Mouse (Mus musculus) liver, adult (tissue): ENCODE results near the gene Rhoc.

Source experiments
- GATA4 ChIP-seq: IDR thresholded peaks from 2 replicates; pipeline ENCODE4 v1.6.1; 2014; ENCODE audit warnings: mild to moderate bottlenecking, low read length; ENCODE audit not compliant: insufficient replicate concordance

Rhoc gene

DNA sequence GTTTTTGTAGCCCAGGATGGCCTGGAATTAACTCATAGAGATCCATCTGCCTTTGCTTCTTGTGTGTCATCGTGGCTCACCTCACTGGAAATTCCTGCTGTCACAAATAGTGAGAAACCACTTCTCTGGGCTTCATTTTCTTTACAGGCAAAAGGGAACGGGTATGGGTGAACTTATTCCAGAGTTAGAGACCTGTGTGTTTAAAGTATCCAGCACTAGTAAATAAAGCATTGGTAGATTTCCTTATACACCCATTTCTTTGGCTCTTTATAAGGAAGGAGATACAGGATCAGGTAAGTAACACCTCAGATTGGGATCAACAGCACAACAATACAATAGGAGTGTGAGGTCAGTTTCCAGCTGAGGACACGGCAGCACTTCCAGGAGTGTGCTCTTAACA, at the start of gene Rhoc:
Gene Rhoc (plus strand): TSS at position 301 of the 400 bp plus-strand sequence.
- TF ChIP-seq GATA4 = no peak

DNA sequence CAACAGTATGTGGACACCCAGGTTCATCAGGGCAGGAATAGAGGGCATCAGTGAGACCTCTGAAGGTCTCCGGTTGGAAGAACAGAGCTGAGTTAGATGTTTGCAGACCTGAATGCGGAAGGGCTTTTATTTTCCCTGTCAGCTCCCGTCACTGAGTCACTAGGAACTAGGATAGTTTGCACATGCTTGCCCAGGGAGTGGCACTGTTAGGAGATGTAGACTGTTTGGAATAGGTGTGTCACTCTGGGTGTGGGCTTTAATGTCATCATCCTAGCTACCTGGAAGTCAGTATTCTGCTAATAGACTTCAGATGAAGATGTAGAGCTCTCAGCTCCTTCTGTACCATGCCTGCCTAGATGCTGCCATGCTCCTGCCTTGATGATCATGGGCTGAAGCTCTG, 46.2 kb upstream of the Rhoc start:
- no peak for TF ChIP-seq GATA4

DNA sequence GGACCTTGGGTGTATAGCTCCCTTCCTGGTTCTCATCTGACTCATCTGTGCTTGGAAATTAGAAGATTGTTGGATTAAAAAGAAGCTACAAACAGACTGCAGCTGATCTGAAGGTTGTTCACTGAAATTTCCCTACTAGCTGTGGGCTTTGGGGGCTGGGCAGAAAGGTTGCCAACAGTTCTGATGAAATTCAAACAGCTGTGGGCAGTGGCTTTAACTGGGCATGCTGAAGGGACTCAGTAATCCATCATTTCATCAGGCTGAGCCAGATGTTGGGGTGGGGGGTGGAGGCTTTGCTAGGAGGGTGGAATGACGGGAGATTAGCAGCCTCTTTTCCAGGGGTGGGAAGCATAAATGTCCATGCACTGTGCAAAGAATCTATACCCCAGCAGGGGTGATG, 45.0 kb upstream of the Rhoc start:
- no peak for TF ChIP-seq GATA4

DNA sequence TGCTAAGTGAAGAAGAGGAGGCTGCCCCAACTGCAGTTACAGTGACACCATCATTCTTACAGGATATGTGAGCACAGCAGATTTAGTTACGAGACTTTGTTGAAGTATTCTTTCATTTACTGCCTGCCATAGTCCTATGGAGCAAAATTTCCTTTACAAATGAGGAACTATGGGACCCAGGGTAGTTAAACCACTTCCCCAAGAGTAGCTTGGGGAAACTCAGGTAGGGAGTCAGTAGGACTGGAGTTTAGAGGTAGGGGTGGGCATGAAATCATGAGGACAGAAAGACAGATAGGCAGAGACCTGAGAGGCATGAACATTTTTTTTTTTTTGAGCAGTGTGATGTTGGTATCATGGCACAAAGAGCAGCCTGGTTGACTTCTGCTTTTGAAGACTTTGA, 44.3 kb upstream of the Rhoc start:
- TF ChIP-seq GATA4 = no peak

DNA sequence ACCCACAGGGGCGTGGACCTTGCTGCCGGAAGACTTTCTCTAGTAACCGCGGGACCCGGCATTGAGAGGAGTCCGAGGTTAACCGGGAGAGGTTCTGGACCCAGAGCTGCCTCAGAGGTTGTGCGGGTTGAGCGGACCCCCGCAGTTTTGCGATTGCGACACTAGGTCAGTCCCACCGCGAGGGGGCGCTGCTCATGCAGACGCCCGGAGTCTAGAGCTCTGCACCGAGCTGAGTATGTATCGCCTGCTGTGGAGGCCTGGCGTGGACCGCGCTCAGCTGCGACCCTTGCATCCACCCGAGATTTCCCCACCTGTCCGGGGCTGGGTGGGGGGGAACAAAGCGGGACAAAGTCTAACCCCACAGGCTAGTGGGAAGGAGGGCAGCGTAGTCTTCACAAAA, 29.8 kb upstream of the Rhoc start:
- no peak for TF ChIP-seq GATA4

DNA sequence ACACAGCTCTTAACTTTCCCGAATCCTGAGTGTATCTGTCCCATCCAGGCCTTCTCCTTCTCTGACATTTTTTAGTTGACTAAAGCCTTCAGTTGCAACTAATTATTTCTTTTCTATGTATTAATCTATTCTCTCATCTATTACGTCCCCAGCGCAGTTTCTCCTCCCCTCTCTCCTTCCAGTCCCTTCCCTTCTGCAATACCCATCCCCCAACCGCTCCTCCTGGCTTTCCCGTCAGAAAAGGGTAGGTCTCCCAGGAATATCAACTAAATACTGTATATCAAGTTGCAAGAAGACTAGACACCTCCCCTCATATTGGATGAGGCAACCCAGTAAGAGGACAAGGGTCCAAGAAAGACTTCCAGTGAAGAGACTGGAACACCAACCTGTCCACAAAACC, 29.3 kb upstream of the Rhoc start:
- no peak for TF ChIP-seq GATA4

DNA sequence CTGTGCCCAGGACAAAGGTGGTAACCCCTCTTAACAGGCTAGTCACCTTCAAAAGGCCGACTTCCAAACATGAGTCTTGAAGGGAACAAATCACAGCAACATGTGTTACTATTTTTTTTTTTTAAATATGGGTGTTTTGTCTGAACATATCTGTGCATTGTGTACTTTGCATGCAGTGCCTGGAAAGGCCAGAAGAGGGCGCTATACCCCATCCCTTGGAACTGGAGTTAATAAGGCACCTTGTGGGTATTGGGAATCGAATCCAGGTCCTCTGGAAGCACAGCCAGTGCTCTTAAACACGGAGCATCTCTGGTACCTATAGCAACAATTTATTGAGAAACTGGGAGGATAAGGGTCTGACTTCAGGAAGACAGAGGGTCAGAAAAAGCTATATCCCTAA, 23.2 kb upstream of the Rhoc start:
- TF ChIP-seq GATA4 = no peak

DNA sequence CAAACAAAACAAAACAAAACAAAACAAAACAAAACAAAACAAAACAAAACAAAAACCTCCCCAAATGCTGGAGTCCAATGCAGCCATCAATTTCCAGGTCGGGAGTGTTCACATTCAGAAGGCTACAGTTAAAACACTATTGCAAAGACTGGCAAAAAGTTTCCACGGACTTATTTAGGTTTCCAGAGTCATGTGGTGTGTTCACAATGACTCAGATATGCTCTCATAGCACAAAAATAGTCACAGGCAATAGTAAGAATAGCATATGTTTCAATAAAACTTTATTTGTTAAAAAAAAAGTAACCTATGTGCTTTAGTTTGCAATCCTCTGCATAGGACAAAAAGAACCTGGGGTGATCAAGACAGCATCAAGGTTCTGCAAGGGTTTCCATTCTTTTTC, 21.0 kb upstream of the Rhoc start:
- TF ChIP-seq GATA4 = no peak

DNA sequence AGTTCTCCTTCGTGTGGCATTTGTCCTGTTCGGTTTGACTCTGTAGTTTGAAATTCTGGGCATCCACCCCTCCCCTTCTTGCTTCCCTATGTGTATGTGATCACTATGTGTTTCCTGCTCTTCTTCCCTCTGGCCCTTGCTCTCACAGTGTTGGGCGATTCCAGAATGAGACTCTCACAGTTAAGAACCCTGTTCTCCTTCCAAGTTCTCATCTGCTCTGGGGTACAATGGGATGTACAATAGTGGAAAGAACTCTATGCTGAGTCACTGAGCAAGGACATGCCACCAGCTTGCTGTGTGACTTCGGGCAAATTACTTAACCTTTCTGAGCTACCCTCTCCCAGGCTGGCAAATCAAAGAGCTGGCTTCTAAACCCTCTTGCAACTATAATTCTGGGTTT, 20.5 kb upstream of the Rhoc start:
- no peak for TF ChIP-seq GATA4

DNA sequence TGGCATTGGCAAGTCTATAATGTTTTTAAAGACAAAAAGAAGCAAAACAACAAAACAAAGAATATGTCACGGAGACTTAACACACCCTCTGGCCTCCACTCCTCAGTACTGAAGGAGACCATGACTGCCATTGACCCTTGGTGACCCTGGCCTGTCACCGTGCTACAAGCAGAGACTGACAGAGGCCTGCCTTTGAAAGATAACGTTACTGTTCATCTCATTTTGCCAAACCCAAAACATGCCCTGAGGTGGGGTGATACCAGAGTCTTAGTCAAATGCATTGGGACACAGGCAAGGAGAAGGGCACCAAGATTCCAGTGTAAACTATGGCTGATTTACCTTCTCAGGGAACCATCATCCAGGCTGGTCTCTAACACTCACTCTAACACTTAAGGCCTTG, 19.0 kb upstream of the Rhoc start:
- TF ChIP-seq GATA4 = no peak

DNA sequence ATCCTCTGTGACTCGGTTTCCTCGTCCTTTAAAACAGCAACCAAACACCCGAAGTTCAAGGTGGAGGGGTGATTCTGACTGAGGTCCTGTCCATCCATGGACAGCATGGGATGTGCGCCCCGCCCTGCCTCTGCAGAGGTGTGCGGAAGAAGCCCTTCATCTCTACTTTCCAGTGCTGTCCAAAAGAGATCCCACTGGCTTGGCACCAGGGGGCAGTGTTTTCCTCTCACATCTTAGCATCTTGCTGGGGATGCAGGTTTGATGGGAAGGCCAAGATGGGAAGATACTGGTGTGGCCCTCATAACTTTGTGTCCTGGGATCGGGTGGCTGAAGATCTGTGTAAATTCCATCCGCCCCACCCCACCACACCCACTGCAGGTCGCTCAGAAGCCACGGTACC, 18.1 kb upstream of the Rhoc start:
- no peak for TF ChIP-seq GATA4

DNA sequence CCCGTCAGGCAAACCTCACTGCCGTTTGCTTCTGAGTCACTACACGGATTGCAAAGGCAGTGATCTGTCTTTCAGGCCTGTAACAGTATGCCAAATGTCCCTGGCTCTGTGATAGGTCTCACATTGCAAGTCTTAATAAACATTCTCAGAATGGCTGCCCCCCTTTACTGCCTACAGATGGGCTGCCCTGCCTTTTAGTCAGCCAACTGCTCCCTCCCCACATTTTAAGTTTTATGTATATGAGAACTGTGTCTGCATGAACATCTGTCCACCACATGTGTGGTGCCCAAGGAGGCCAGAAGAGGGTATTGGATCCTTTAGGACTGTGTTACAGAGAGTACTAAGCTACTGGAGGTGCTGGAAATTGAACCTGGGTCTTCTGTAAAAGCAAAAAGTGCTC, 17.3 kb upstream of the Rhoc start:
- TF ChIP-seq GATA4 = no peak

DNA sequence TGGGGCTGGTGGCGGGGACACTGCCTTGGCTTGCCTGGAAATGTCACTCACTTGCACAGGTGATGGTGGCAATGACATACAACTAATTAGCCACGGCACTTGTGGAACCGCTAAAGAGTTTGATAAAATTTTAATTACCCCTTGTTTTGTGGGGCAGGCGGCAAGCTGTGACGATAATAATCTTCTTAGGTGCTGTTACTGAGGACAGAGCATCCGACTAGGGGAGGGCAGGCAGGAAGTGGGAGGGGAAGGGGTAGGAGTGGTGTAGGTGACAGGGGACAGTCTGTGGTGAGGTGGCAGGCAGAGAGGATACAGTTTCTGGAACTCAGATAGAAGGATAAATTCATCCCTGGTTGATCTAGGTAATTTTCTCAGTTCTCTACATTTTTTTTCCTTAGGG, 16.7 kb upstream of the Rhoc start:
- TF ChIP-seq GATA4 = no peak

DNA sequence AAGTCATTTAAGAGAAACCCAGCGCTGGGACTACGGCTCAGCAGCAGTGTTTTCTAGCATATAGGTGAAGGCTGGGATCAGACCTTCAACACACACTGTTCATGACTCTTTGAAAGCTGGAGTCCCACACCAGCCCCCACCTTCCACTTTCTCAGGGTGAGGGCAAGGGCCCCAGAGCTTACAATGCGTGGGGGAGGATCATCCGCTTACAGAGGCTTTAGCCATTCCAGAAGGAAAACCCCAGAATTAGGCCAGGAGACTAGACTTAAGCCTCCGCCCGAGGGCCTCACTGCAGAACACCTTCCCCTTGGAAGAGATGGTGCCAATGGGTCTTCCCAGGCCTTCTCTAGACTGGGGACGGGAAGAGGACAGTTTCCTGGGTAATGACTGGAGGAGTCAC, 14.9 kb upstream of the Rhoc start:
- no peak for TF ChIP-seq GATA4

DNA sequence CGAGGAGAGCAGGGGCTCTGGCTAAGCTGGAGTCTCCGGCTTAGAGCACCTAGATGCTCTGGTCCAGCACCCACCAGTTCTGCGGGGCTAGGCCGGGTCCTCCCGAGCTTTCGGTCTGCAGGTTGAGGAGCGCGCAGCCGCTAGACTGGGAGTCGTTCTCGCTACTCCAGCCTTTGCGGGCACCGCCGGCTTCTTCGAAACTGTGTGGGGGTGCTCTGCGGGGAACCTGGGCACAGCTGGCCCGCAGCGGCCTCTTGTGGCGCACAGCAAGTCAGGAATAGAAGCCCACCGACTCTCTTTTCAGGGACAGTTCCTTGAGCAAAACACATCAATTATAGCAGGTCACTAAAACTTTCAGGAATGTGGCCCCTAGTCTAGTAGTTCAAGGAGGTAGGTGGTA, 10.8 kb upstream of the Rhoc start:
- no peak for TF ChIP-seq GATA4

DNA sequence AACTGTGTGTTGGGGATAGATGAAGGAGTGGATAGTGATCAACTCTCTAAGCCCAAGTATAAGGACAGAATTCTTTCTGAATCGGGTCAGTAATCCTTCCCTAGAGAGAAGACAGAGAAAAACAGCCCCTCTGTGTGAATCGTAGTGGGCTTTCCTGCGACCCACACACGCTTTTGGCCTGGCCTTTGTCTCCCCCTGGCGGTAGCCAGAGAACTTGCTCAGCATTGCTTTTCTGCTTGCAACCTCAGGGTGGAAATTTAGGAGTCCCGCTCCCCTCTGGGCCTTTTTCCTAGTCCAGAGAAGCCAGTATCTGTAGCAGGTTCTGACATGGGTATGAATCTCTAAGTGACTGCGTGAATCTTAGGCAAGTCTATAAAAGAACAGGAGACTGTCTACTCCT, 8.2 kb upstream of the Rhoc start:
- no peak for TF ChIP-seq GATA4

DNA sequence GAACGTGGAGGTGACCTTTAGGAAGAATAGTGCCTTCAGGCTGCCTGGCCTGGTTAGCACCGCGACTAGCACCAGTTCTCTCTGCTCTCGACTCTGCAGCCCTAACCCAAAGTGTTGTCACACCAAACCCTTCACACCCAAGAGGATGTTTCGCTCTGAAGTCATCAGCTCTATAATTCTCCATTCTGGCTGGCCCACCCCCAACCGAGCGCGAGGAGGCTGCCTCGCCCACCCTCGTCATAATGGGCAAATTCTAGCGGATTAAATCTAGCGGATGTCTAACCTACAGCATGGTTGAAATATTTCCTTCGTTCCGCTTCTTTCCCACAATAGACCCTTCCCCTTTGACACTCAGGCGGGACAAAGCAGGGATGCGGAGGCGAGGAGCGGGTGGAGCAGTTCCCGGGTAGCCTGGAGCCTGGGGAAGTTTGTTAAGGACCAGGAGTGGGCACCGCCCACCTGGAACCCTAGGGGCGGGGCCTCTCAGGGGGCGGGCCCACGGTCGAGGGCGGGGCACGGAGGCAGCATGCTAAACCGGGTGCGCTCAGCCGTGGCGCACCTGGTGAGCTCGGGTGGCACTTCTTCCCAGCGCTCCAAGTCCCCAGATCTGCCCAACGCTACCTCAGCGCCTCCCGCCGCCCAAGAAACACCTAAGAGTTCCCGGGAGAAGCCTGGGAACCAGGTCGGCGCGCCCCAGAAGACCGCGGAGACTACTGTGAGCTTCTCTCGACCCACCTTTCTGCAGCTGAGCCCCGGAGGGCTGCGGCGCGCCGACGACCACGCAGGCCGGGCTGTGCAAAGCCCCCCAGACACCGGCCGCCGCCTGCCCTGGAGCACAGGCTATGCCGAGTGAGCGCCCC, 7.4 kb upstream of the Rhoc start, which contains the start of gene Ppm1j:
Gene Ppm1j (plus strand): TSS at position 496 of the 860 bp plus-strand sequence.
- no peak for TF ChIP-seq GATA4
